Mouse (Mus musculus) CH12.LX (cell line): ENCODE measurements around the gene Gm2a. TPM values are rescaled to one million over a fixed set of nuclear protein-coding genes. Genes with fewer than 3 reads are reported as not detected.

Experiments
- DNase-seq: peaks from one replicate; pipeline ENCODE4 v3.0.0-alpha.2; 2013; ENCODE audit errors: extremely low read depth
- H3K27ac ChIP-seq: 2 replicates; pipeline ENCODE4 v1.5.1; 2012; ENCODE audit warnings: low read depth, mild to moderate bottlenecking, control low read depth, moderate library complexity; ENCODE audit not compliant: insufficient read depth
- H3K27me3 ChIP-seq: replicated peaks from 2 replicates; pipeline ENCODE3; 2012; ENCODE audit warnings: inconsistent platforms
- H3K36me3 ChIP-seq, 2 experiments: replicated peaks in 1 of 2; 2 replicates each; pipeline versions ENCODE3 to v1.6.1; 2012; ENCODE audit warnings: inconsistent platforms in 1 of 2, low read length in 1 of 2, mild to moderate bottlenecking in 1 of 2, mixed read lengths in 1 of 2, moderate library complexity in 1 of 2; ENCODE audit not compliant: control insufficient read depth in 1 of 2, insufficient read depth in 1 of 2
- H3K4me1 ChIP-seq, 2 experiments: 2 replicates each; pipeline ENCODE4 v1.6.1; 2012; ENCODE audit warnings: inconsistent platforms in 1 of 2, moderate library complexity in 1 of 2; ENCODE audit not compliant: insufficient read depth in 2 of 2, control insufficient read depth in 1 of 2
- H3K4me2 ChIP-seq: 2 replicates; pipeline ENCODE4 v1.6.1; 2012; ENCODE audit warnings: low read depth, mild to moderate bottlenecking, control low read depth; ENCODE audit not compliant: poor library complexity, insufficient read depth, severe bottlenecking
- H3K4me3 ChIP-seq, 3 experiments: fragments of 150-350 bp in 1 of 3; sonication (generic) in 1 of 3; replicated peaks in 1 of 3; 2 replicates each; pipeline versions ENCODE3 to v1.5.1; 2011 to 2012; ENCODE audit warnings: low read depth in 2 of 3, low read length in 2 of 3, mild to moderate bottlenecking in 2 of 3, moderate library complexity in 2 of 3, control low read depth in 1 of 3, improper control_type of control experiment in 1 of 3, inconsistent platforms in 1 of 3, mixed read lengths in 1 of 3; ENCODE audit not compliant: poor library complexity in 1 of 3
- H3K79me2 ChIP-seq: replicated peaks from 2 replicates; pipeline ENCODE4 v1.6.1; 2012; ENCODE audit warnings: mild to moderate bottlenecking, moderate library complexity; ENCODE audit not compliant: control insufficient read depth, poor library complexity, insufficient read depth, severe bottlenecking; ENCODE audit errors: extremely low read depth
- H3K9ac ChIP-seq: 2 replicates; pipeline ENCODE4 v1.6.1; 2012; ENCODE audit warnings: low read depth, mild to moderate bottlenecking, control low read depth, moderate library complexity; ENCODE audit not compliant: insufficient read depth
- H3K9me3 ChIP-seq: replicated peaks from 2 replicates; pipeline ENCODE3; 2012; ENCODE audit warnings: low read length, inconsistent platforms, mixed read lengths
- CHD1 ChIP-seq: IDR thresholded peaks from 2 replicates; pipeline ENCODE4 v1.6.1; 2012; ENCODE audit warnings: low read depth, low read length, improper control_type of control experiment, inconsistent platforms
- CHD2 ChIP-seq: IDR thresholded peaks from 2 replicates; pipeline ENCODE4 v1.6.1; 2011; ENCODE audit warnings: low read length, improper control_type of control experiment
- E2F4 ChIP-seq: IDR thresholded peaks from 2 replicates; pipeline ENCODE4 v1.6.1; 2011; ENCODE audit warnings: low read depth, low read length, improper control_type of control experiment; ENCODE audit not compliant: insufficient replicate concordance
- ELF1 ChIP-seq: IDR thresholded peaks from 2 replicates; pipeline ENCODE4 v1.6.1; 2014; ENCODE audit warnings: low read depth, mild to moderate bottlenecking, inconsistent platforms, low read length, improper control_type of control experiment
- GABPA ChIP-seq: IDR thresholded peaks from 2 replicates; pipeline ENCODE4 v1.6.1; 2012; ENCODE audit warnings: low read depth, low read length, improper control_type of control experiment, inconsistent platforms; ENCODE audit not compliant: insufficient replicate concordance
- IRF4 ChIP-seq: IDR thresholded peaks from 2 replicates; pipeline ENCODE4 v1.6.1; 2014; ENCODE audit warnings: low read depth, mild to moderate bottlenecking, inconsistent platforms, low read length, improper control_type of control experiment
- JUN ChIP-seq: IDR thresholded peaks from 2 replicates; pipeline ENCODE4 v1.6.1; 2011; ENCODE audit warnings: low read depth, mild to moderate bottlenecking, low read length, improper control_type of control experiment, moderate library complexity; ENCODE audit not compliant: insufficient read depth
- JUND ChIP-seq: conservative IDR thresholded peaks from 2 replicates; pipeline ENCODE4 v1.6.1; 2011; ENCODE audit warnings: low read depth, low read length, improper control_type of control experiment
- KAT2A ChIP-seq: IDR thresholded peaks from 2 replicates; pipeline ENCODE4 v1.6.1; 2012; ENCODE audit warnings: low read length, improper control_type of control experiment, inconsistent platforms; ENCODE audit not compliant: insufficient replicate concordance
- MAFK ChIP-seq: IDR thresholded peaks from 2 replicates; pipeline ENCODE4 v1.6.1; 2011; ENCODE audit warnings: low read length, improper control_type of control experiment; ENCODE audit not compliant: insufficient replicate concordance
- MAX ChIP-seq: IDR thresholded peaks from 2 replicates; pipeline ENCODE4 v1.6.1; 2011; ENCODE audit warnings: low read length, improper control_type of control experiment
- MEF2A ChIP-seq: IDR thresholded peaks from 2 replicates; pipeline ENCODE4 v1.6.1; 2014; ENCODE audit warnings: low read depth, mild to moderate bottlenecking, inconsistent platforms, low read length, improper control_type of control experiment, borderline replicate concordance
- MXI1 ChIP-seq: IDR thresholded peaks from 2 replicates; pipeline ENCODE4 v1.6.1; 2011; ENCODE audit warnings: mild to moderate bottlenecking, low read depth, low read length, improper control_type of control experiment
- MYC ChIP-seq: IDR thresholded peaks from 2 replicates; pipeline ENCODE4 v1.6.1; 2011; ENCODE audit warnings: low read depth, mild to moderate bottlenecking, improper control_type of control experiment, low read length
- NRF1 ChIP-seq: IDR thresholded peaks from 2 replicates; pipeline ENCODE4 v1.6.1; 2014; ENCODE audit warnings: low read depth, mild to moderate bottlenecking, inconsistent platforms, low read length, improper control_type of control experiment, moderate library complexity
- PAX5 ChIP-seq: IDR thresholded peaks from 2 replicates; pipeline ENCODE4 v1.6.1; 2012; ENCODE audit warnings: low read length, inconsistent platforms, mixed read lengths
- POLR2A ChIP-seq: IDR thresholded peaks from 2 replicates; pipeline ENCODE4 v1.6.1; 2011; ENCODE audit warnings: low read depth, mild to moderate bottlenecking, improper control_type of control experiment, low read length
- POLR2AphosphoS2 ChIP-seq: IDR thresholded peaks from 2 replicates; pipeline ENCODE4 v1.6.1; 2011; ENCODE audit warnings: low read depth, low read length, improper control_type of control experiment
- RAD21 ChIP-seq: IDR thresholded peaks from 2 replicates; pipeline ENCODE4 v1.6.1; 2011; ENCODE audit warnings: low read depth, mild to moderate bottlenecking, low read length, improper control_type of control experiment, moderate library complexity
- SIN3A ChIP-seq: IDR thresholded peaks from 2 replicates; pipeline ENCODE4 v1.6.1; 2012; ENCODE audit warnings: low read length, improper control_type of control experiment, inconsistent platforms
- SMC3 ChIP-seq: IDR thresholded peaks from 2 replicates; pipeline ENCODE4 v1.6.1; 2011; ENCODE audit warnings: low read depth, low read length, improper control_type of control experiment
- TCF12 ChIP-seq: IDR thresholded peaks from 2 replicates; pipeline ENCODE4 v1.6.1; 2014; ENCODE audit warnings: low read depth, mild to moderate bottlenecking, inconsistent platforms, low read length, improper control_type of control experiment
- UBTF ChIP-seq: IDR thresholded peaks from 2 replicates; pipeline ENCODE4 v1.6.1; 2012; ENCODE audit warnings: low read depth, mild to moderate bottlenecking, inconsistent platforms, low read length, improper control_type of control experiment, moderate library complexity
- USF1 ChIP-seq: IDR thresholded peaks from 2 replicates; pipeline ENCODE4 v1.6.1; 2014; ENCODE audit warnings: low read depth, mild to moderate bottlenecking, inconsistent platforms, low read length, improper control_type of control experiment
- USF2 ChIP-seq: conservative IDR thresholded peaks from 2 replicates; pipeline ENCODE4 v1.6.1; 2011; ENCODE audit warnings: low read depth, low read length, improper control_type of control experiment
- ZC3H11A ChIP-seq: IDR thresholded peaks from 2 replicates; pipeline ENCODE4 v1.6.1; 2012; ENCODE audit warnings: low read depth, mild to moderate bottlenecking, inconsistent platforms, low read length, improper control_type of control experiment
- ZKSCAN1 ChIP-seq: IDR thresholded peaks from 2 replicates; pipeline ENCODE4 v1.6.1; 2012; ENCODE audit warnings: low read depth, inconsistent platforms, low read length, improper control_type of control experiment, borderline replicate concordance
- ZMIZ1 ChIP-seq: IDR thresholded peaks from 2 replicates; pipeline ENCODE4 v1.6.1; 2012; ENCODE audit warnings: low read depth, mild to moderate bottlenecking, inconsistent platforms, low read length, improper control_type of control experiment
- ZNF384 ChIP-seq: IDR thresholded peaks from 2 replicates; pipeline ENCODE4 v1.6.1; 2012; ENCODE audit warnings: low read depth, low read length, improper control_type of control experiment, inconsistent platforms
- dilution Hi-C: fragments of 300-500 bp; cut with MboI; formaldehyde crosslinking; loops from 2 replicates; pipeline ENCODE4 v1.14.3; 2020; ENCODE audit warnings: low sequenced_read_pairs; ENCODE audit not compliant: extremely low pct_unique_long_range_greater_than_20kb, extremely low pct_ligation_motif_present
- in situ Hi-C: fragments of 300-500 bp; cut with MboI; formaldehyde crosslinking; loops from 3 replicates; pipeline ENCODE4 v1.14.3; 2019; ENCODE audit warnings: low sequenced_read_pairs, low pct_ligation_motif_present, low pct_unique_long_range_greater_than_20kb, mixed read lengths
- polyA plus RNA-seq: library from polyadenylated mRNA; unstranded; fragments of >175 nt; gene quantifications from 2 replicates; pipeline ENCODE4 v1.2.1, GENCODE M21; 2012; ENCODE audit warnings: low read depth; ENCODE audit not compliant: insufficient read length
- total RNA-seq, 2 experiments: library from RNA; depleted of rRNA; stranded (reverse); fragments of 300-350 nt in 1 of 2; fragments of >200 nt in 1 of 2; gene quantifications; 2 replicates each; pipeline ENCODE4 v1.2.3; 2012 to 2014

Gm2a gene
- total and polyA plus RNA-seq, 3 experiments, result 10.0 to 26.5 (median 25.6) TPM

- H3K4me1 ChIP-seq, result peaks cover 14 to 29% of the 10 kb centered on the region in 2 experiments
- no peak for DNase-seq
- no peak within 1 kb of the TSS for H3K27ac ChIP-seq
- H3K4me3 ChIP-seq, result peak within 1 kb of the TSS in 2 of 3 experiments; percentile 24 to 46
- no peaks in the 10 kb centered on the region for H3K79me2 ChIP-seq
- H3K9ac ChIP-seq, result peak within 1 kb of the TSS; percentile 50
- peak within 1 kb of the TSS; percentile 59 for H3K4me2 ChIP-seq
- H3K27me3 ChIP-seq, result no peaks in the 10 kb centered on the region
- no peaks in the 10 kb centered on the region for H3K36me3 ChIP-seq
- in situ Hi-C loops, result no loop called here
- peaks cover 4% of the 10 kb centered on the region for H3K9me3 ChIP-seq
- dilution Hi-C loops, result no loop called here
- peak; percentile 98 for TF ChIP-seq UBTF
- no peak for TF ChIP-seq GABPA
- TF ChIP-seq PAX5, result no peak
- no peak for TF ChIP-seq USF2
- peak; percentile 48; the same call in 1 of the 2 replicates for TF ChIP-seq TCF12
- no peak for TF ChIP-seq KAT2A
- no peak for TF ChIP-seq MAFK
- TF ChIP-seq SIN3A, result no peak
- TF ChIP-seq JUND, result no peak
- TF ChIP-seq RAD21, result no peak
- TF ChIP-seq ZKSCAN1, result no peak
- TF ChIP-seq ZC3H11A, result no peak
- TF ChIP-seq CHD2, result no peak
- no peak for TF ChIP-seq CHD1
- peak; percentile 42; the same call in 1 of the 2 replicates for TF ChIP-seq NRF1
- no peak for TF ChIP-seq SMC3
- TF ChIP-seq POLR2A, result peak; percentile 56; the same call in 1 of the 2 replicates
- peak; percentile 70 for TF ChIP-seq ELF1
- no peak; the same call in 1 of the 2 replicates for TF ChIP-seq MXI1
- no peak for TF ChIP-seq JUN
- no peak for TF ChIP-seq USF1
- TF ChIP-seq MAX, result no peak
- no peak for TF ChIP-seq E2F4
- TF ChIP-seq MYC, result no peak
- no peak for TF ChIP-seq IRF4
- no peak for TF ChIP-seq ZMIZ1
- TF ChIP-seq POLR2AphosphoS2, result no peak
- TF ChIP-seq ZNF384, result no peak
- no peak for TF ChIP-seq MEF2A
Measured at GRCm38 (mm10) chr11:55077331-55078231, 20.3 kb upstream of the Gm2a start, which contains the start of gene Ccdc69. Gene Ccdc69, minus strand, starts transcription at chr11:55078131.
